Mouse (Mus musculus) MEL-GATA-1-ER (cell line): ENCODE results near the gene Gm38100.

Experiments used
- DNase-seq: peaks from one replicate; pipeline ENCODE4 v3.0.0-alpha.2; 2012; ENCODE audit warnings: low read depth; ENCODE audit errors: extremely low read depth

The Gm38100 gene

GRCm38 (mm10) chr1:175967004-175967745 lies 47.0 kb downstream of the Gm38100 start:
- no peak for DNase-seq

GRCm38 (mm10) chr1:175970710-175971109 lies 50.6 kb downstream of the Gm38100 start:
- DNase-seq, result no peak
